ENCODE assay signal across 8 mouse cellular contexts in genomic region chr2:144330352-144330959, GRCm38 (mm10). TPM values are rescaled to one million over a fixed set of nuclear protein-coding genes. Genes with fewer than 3 reads are reported as not detected.
A peak's percentile ranks its signal among the peaks of the same experiment; 100 is the strongest.
DNase-seq lines count a peak whose midpoint lies in the region; ATAC-seq and TF ChIP-seq lines count a peak whose summit lies in the region.

No protein-coding gene starts in this region.

- peak overlapping the region; percentile 99 for H3K4me2 ChIP-seq in intestine, postnatal 0 days (replicated peaks; ENCODE audit: low read depth)

- H3K4me1 ChIP-seq in thymus, adult 2 months (replicated peaks; ENCODE audit: control insufficient read depth, insufficient read depth, low read length) = 0 out of 2 replicates have a peak, but pooled peaks cover 6% of the 10 kb centered on the region
- peaks cover 6% of the 10 kb centered on the region; the same call in 1 of the 2 replicates for H3K4me1 ChIP-seq in intestine, postnatal 0 days (replicated peaks; ENCODE audit: control insufficient read depth, insufficient read depth, low read length)
- peaks cover 37% of the 10 kb centered on the region for H3K4me1 ChIP-seq in megakaryocyte, embryonic 14.5 days

- intact Hi-C loops in left cerebral cortex, postnatal 4 days (cut with DNase I) = no loop called here

- peak overlapping the region; percentile 15; the same call in 1 of the 2 replicates for H3K4me3 ChIP-seq in thymus, adult 2 months (ENCODE audit: control insufficient read depth, insufficient read depth, low read length)
- H3K4me3 ChIP-seq in intestine, postnatal 0 days (ENCODE audit: low read depth, low read length) = peak overlapping the region; percentile 56
- H3K4me3 ChIP-seq in megakaryocyte, embryonic 14.5 days (replicated peaks) = peak overlapping the region; percentile 90

- peak; percentile 8 to 19 for DNase-seq in adrenal gland, adult 18-20 months (ENCODE audit: low spot score in 2 of 2)
- no peak for DNase-seq in adrenal gland, postnatal 14 days
- DNase-seq in thymus, adult 2 months = no peak
- no peak for DNase-seq in thymus, postnatal 0 days (ENCODE audit: low spot score)
- DNase-seq in left cerebral cortex, postnatal 4 days = no peak
- no peak for DNase-seq in cerebellum, adult 18-20 months

- 3% methylated on average over 41 of the region's 41 CpGs for WGBS in thymus, adult 2 months
- WGBS in intestine, postnatal 0 days = under 1% methylated on average over 41 of the region's 41 CpGs

- H3K36me3 ChIP-seq in thymus, adult 2 months (ENCODE audit: control insufficient read depth, insufficient read depth, low read length) = no peaks in the 10 kb centered on the region
- H3K36me3 ChIP-seq in intestine, postnatal 0 days (ENCODE audit: control insufficient read depth, insufficient read depth) = no peaks in the 10 kb centered on the region
- H3K36me3 ChIP-seq in megakaryocyte, embryonic 14.5 days (replicated peaks; ENCODE audit: low read length) = no peaks in the 10 kb centered on the region

- TF ChIP-seq CTCF in thymus, adult 2 months (IDR thresholded peaks at IDR 0.05; ENCODE audit: borderline replicate concordance, control insufficient read depth, extremely low read depth, insufficient read depth, low read length, poor library complexity) = no peak
- no peak for TF ChIP-seq CTCF in intestine, postnatal 0 days (IDR thresholded peaks at IDR 0.05; ENCODE audit: low read depth)

- peak overlapping the region; percentile 38 for H3K9ac ChIP-seq in intestine, postnatal 0 days (ENCODE audit: low read depth, low read length)

- peak; percentile 61 for ATAC-seq in intestine, postnatal 0 days

- no peak for TF ChIP-seq POLR2A in thymus, adult 2 months (IDR thresholded peaks at IDR 0.05; ENCODE audit: control insufficient read depth, extremely low read depth, insufficient read depth, low read length, poor library complexity)

- H3K27ac ChIP-seq in thymus, adult 2 months (ENCODE audit: control insufficient read depth, insufficient read depth, low read length) = no peak overlapping the region
- H3K27ac ChIP-seq in intestine, postnatal 0 days (ENCODE audit: low read depth, low read length) = peak overlapping the region; percentile 41; the same call in 1 of the 2 replicates

- no peaks in the 10 kb centered on the region for H3K9me3 ChIP-seq in intestine, postnatal 0 days (ENCODE audit: control insufficient read depth)
- H3K9me3 ChIP-seq in megakaryocyte, embryonic 14.5 days = peaks cover 3% of the 10 kb centered on the region; the same call in 1 of the 2 replicates

- peaks cover 25% of the 10 kb centered on the region for H3K27me3 ChIP-seq in thymus, adult 2 months (ENCODE audit: control insufficient read depth, insufficient read depth, low read length)
- peaks cover 13% of the 10 kb centered on the region; the same call in 1 of the 2 replicates for H3K27me3 ChIP-seq in intestine, postnatal 0 days (replicated peaks; ENCODE audit: control insufficient read depth, insufficient read depth, low read length)
- H3K27me3 ChIP-seq in megakaryocyte, embryonic 14.5 days (replicated peaks) = peaks cover 89% of the 10 kb centered on the region

RNA-seq across cellular contexts. Expression of gene Ovol2, which starts 1.5 kb away (rescaled TPM):
- not detected for total RNA-seq in adrenal gland, adult 18-20 months (2021)
- not detected in 2 replicates for total RNA-seq in adrenal gland, postnatal 14 days (2021)
- polyA plus RNA-seq in thymus, adult 2 months (2012; rRNA removed) = 0.71 and 0.93 TPM in 2 replicates
- polyA plus RNA-seq in thymus, postnatal 0 days (2015; fragmentation: Nextera tagmentation; extraction: Ambion mirVana) = 0.13 and 0.31 TPM in 2 replicates
- polyA plus RNA-seq in intestine, postnatal 0 days (2015; fragmentation: Nextera tagmentation; extraction: Ambion mirVana) = 7.5 and 7.9 TPM in 2 replicates
- polyA plus RNA-seq in megakaryocyte, embryonic 14.5 days (2012; ENCODE audit: insufficient read depth, low replicate concordance) = not detected in 2 replicates
- total RNA-seq in left cerebral cortex, postnatal 4 days (2021) = under 1 TPM; 0.64 to 0.77 TPM

RNA-seq across cellular contexts. Expression of gene Kat14, which starts 38.3 kb away (rescaled TPM):
- total RNA-seq in adrenal gland, adult 18-20 months (2021) = 10 to 100 TPM; 21.9 to 23.1 TPM
- 25.3 and 28.0 TPM in 2 replicates for total RNA-seq in adrenal gland, postnatal 14 days (2021)
- 30.2 and 34.8 TPM in 2 replicates for polyA plus RNA-seq in thymus, adult 2 months (2012; rRNA removed)
- polyA plus RNA-seq in thymus, postnatal 0 days (2015; fragmentation: Nextera tagmentation; extraction: Ambion mirVana) = 29.0 and 31.5 TPM in 2 replicates
- 34.9 and 40.9 TPM in 2 replicates for polyA plus RNA-seq in intestine, postnatal 0 days (2015; fragmentation: Nextera tagmentation; extraction: Ambion mirVana)
- polyA plus RNA-seq in megakaryocyte, embryonic 14.5 days (2012; ENCODE audit: insufficient read depth, low replicate concordance) = 2.8 and 5.0 TPM in 2 replicates
- total RNA-seq in left cerebral cortex, postnatal 4 days (2021) = 10 to 100 TPM; 21.2 to 24.1 TPM

RNA-seq across cellular contexts. Expression of gene Pet117, which starts 38.3 kb away (rescaled TPM):
- total RNA-seq in adrenal gland, adult 18-20 months (2021) = 1 to 10 TPM; 5.2 to 8.5 TPM
- total RNA-seq in adrenal gland, postnatal 14 days (2021) = 8.0 and 10.4 TPM in 2 replicates
- not detected in 2 replicates for polyA plus RNA-seq in thymus, adult 2 months (2012; rRNA removed)
- 1.8 and 3.8 TPM in 2 replicates for polyA plus RNA-seq in thymus, postnatal 0 days (2015; fragmentation: Nextera tagmentation; extraction: Ambion mirVana)
- 8.0 and 12.4 TPM in 2 replicates for polyA plus RNA-seq in intestine, postnatal 0 days (2015; fragmentation: Nextera tagmentation; extraction: Ambion mirVana)
- polyA plus RNA-seq in megakaryocyte, embryonic 14.5 days (2012; ENCODE audit: insufficient read depth, low replicate concordance) = not detected in 2 replicates
- total RNA-seq in left cerebral cortex, postnatal 4 days (2021) = 1 to 10 TPM; 4.4 to 5.9 TPM

RNA-seq across cellular contexts. Expression of gene Snx5, which starts 59.8 kb away (rescaled TPM):
- 10 to 100 TPM; 82.1 to 86.4 TPM for total RNA-seq in adrenal gland, adult 18-20 months (2021)
- 96.5 and 114 TPM in 2 replicates for total RNA-seq in adrenal gland, postnatal 14 days (2021)
- 71.0 and 73.5 TPM in 2 replicates for polyA plus RNA-seq in thymus, adult 2 months (2012; rRNA removed)
- 123 and 126 TPM in 2 replicates for polyA plus RNA-seq in thymus, postnatal 0 days (2015; fragmentation: Nextera tagmentation; extraction: Ambion mirVana)
- polyA plus RNA-seq in intestine, postnatal 0 days (2015; fragmentation: Nextera tagmentation; extraction: Ambion mirVana) = 116 and 123 TPM in 2 replicates
- polyA plus RNA-seq in megakaryocyte, embryonic 14.5 days (2012; ENCODE audit: insufficient read depth, low replicate concordance) = 2.7 and 34.2 TPM in 2 replicates
- total RNA-seq in left cerebral cortex, postnatal 4 days (2021) = 10 to 100 TPM; 60.5 to 65.0 TPM

RNA-seq across cellular contexts. Expression of gene Mgme1, which starts 60.0 kb away (rescaled TPM):
- 10 to 100 TPM; 23.2 to 23.7 TPM for total RNA-seq in adrenal gland, adult 18-20 months (2021)
- 14.6 and 16.3 TPM in 2 replicates for total RNA-seq in adrenal gland, postnatal 14 days (2021)
- 4.7 and 5.4 TPM in 2 replicates for polyA plus RNA-seq in thymus, adult 2 months (2012; rRNA removed)
- 15.7 and 17.0 TPM in 2 replicates for polyA plus RNA-seq in thymus, postnatal 0 days (2015; fragmentation: Nextera tagmentation; extraction: Ambion mirVana)
- 8.8 and 9.6 TPM in 2 replicates for polyA plus RNA-seq in intestine, postnatal 0 days (2015; fragmentation: Nextera tagmentation; extraction: Ambion mirVana)
- 1.2 TPM in 1 of 2 replicates, not detected in the other for polyA plus RNA-seq in megakaryocyte, embryonic 14.5 days (2012; ENCODE audit: insufficient read depth, low replicate concordance)
- 1 to 10 TPM; 3.9 to 4.8 TPM for total RNA-seq in left cerebral cortex, postnatal 4 days (2021)

Comparison
In these comparisons a context has a peak if more than half of its experiments do, and no peak if none do; other contexts are left out.
1. DNase-seq: peak in adrenal gland, adult 18-20 months (2 of 2); none in adrenal gland, postnatal 14 days (single experiment), thymus, adult 2 months (single experiment), thymus, postnatal 0 days (single experiment), left cerebral cortex, postnatal 4 days (single experiment) and cerebellum, adult 18-20 months (0 of 2).
2. H3K4me3 ChIP-seq: peak in every context shown above with its lines; median percentile 90 in megakaryocyte, embryonic 14.5 days; 56 in intestine, postnatal 0 days; 15 in thymus, adult 2 months.